Mouse (Mus musculus) kidney, adult 2 months (tissue): ENCODE measurements around the gene Cercam.
"Not testable (repeated sequence)": the region's sequence is repeated elsewhere in the genome, so short reads cannot be mapped to it uniquely, and the experiment has no call there.

Experiments
- CTCF ChIP-seq: fragments of 200-500 bp; conservative IDR thresholded peaks from 2 replicates; pipeline ENCODE4 v1.5.1; 2011; ENCODE audit warnings: low read depth, mild to moderate bottlenecking, control low read depth, low read length, moderate library complexity, mixed read lengths; ENCODE audit not compliant: insufficient read depth, insufficient read length
- POLR2A ChIP-seq: fragments of 200-500 bp; IDR thresholded peaks from one replicate; pipeline ENCODE4 v1.6.1; 2011; ENCODE audit warnings: low read depth, low read length, control low read depth

GRCm38 (mm10) chr2:29886659-29887292 is 17.8 kb downstream of the Cercam start:
- TF ChIP-seq CTCF, POLR2A: not testable (repeated sequence)
